Mouse (Mus musculus) heart, adult 11 months (tissue): ENCODE measurements around the gene Pde4dip.

Experiments used
- DNase-seq: peaks from one replicate; pipeline ENCODE4 v3.0.0; 2022

Pde4dip gene

GRCm38 (mm10) chr3:97900516-97901490 lies 12.3 kb upstream of the Pde4dip start, which contains the start of gene Sec22b:
Gene Sec22b (plus strand): TSS chr3:97901190.
- peak; percentile 99 for DNase-seq

GRCm38 (mm10) chr3:97898381-97898780 lies 9.9 kb upstream of the Pde4dip start:
- DNase-seq = no peak

GRCm38 (mm10) chr3:97894695-97895094 lies 6.2 kb upstream of the Pde4dip start:
- DNase-seq = no peak

- no peak for DNase-seq
Measured at GRCm38 (mm10) chr3:97890205-97890604, 1.7 kb upstream of the Pde4dip start.

DNA sequence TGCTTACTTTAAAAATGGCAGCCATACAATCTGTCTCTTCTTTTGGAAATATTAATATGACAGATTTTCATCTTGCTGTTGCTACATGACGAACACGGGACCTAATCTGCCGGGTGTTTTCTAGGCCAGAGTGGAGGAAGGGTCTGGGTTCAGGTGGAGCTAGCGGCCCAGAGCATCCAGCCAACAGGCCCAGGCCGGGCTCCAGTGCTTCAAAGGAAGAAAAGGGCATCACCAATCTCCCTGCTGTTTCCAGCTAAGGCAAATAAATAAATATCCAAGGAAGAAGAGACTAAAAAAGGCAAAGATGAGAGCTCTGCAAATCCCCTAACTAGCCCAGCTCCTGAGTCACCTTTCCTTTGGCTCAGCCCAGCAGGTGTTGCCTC lies 731 bp downstream of the Pde4dip start:
- no peak for DNase-seq

DNA sequence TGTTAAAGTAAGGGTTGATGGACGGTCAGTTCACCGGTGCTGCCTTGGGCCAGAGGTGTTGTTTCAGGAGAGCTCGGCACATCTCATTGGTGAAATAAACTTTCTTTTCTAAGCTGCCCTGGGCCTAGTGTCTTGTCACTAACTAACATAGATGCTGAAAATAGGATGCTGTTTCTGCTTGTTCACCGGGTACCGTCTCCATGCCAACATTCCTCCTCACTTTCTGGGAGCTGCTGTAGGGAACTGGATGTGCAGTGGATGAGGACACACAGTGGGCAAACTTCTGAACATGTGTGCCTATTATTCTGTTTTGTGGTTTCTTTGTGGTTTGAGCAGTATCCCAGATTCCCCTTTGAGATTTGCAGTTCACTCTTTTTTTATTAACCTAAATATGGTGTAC lies 6.9 kb downstream of the Pde4dip start:
- DNase-seq = peak; percentile 66

DNA sequence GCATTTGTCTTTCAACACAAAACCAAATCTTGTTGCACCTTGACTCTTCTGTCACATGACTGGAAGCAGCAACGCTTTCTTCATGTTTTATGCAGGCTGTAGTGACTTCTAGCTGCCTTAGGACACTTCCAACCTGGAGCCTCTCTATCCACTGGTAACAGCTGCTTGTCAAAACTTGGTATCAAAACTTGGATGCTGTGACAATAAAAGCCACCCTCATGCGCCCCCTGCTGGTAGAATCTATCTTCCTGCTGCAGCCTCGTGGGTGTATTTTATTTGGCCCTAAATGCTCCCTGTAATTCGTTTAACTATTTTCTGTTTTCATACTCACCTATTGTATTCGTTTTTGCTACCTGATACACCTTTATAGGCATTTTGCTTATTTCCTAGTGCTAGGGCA lies 9.3 kb downstream of the Pde4dip start:
- DNase-seq = peak; percentile 92

GRCm38 (mm10) chr3:97876259-97876658 lies 12.2 kb downstream of the Pde4dip start:
- DNase-seq = no peak

GRCm38 (mm10) chr3:97874777-97875176 lies 13.7 kb downstream of the Pde4dip start:
- DNase-seq = peak; percentile 53

DNA sequence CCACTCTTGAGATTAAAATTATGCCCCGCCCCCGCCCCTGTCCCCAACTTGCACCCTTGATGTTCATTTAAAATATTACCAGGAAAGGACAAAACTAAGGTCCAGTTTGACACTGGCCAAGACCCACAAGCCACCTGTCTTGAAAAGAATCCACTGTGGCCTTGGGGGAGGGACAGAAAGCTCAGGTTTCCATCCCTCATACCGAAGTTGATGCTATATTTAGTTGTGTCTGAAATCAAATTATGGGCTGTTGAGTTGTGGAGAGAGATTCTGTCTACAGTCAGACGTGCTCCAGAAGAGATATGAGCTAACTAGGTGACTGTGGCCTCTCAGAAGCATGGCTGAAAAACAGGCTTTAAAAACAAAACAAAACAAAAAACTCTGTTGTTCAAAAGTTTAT lies 18.8 kb downstream of the Pde4dip start:
- peak; percentile 93 for DNase-seq

DNA sequence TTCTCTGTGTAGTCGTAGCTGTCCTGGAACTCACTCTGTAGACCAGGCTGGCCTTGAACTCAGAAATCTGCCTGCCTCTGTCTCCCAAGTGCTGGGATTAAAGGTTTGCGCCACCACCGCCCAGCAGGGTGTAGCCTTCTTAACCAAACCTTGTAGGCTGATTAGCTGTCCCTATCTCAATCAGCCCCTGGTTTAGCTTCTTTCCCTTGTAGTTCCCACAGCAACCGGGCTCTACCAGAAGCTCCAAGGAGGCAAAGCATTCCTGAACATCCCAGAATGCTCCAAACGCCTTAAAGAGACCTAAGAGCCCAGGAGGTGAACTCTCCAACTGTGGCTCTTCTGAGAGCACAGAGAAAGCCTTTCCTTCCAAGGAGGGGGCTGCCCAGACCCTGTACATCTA lies 19.8 kb downstream of the Pde4dip start:
- peak; percentile 86 for DNase-seq

GRCm38 (mm10) chr3:97868024-97868689 lies 20.4 kb downstream of the Pde4dip start:
- peak; percentile 97 for DNase-seq

DNA sequence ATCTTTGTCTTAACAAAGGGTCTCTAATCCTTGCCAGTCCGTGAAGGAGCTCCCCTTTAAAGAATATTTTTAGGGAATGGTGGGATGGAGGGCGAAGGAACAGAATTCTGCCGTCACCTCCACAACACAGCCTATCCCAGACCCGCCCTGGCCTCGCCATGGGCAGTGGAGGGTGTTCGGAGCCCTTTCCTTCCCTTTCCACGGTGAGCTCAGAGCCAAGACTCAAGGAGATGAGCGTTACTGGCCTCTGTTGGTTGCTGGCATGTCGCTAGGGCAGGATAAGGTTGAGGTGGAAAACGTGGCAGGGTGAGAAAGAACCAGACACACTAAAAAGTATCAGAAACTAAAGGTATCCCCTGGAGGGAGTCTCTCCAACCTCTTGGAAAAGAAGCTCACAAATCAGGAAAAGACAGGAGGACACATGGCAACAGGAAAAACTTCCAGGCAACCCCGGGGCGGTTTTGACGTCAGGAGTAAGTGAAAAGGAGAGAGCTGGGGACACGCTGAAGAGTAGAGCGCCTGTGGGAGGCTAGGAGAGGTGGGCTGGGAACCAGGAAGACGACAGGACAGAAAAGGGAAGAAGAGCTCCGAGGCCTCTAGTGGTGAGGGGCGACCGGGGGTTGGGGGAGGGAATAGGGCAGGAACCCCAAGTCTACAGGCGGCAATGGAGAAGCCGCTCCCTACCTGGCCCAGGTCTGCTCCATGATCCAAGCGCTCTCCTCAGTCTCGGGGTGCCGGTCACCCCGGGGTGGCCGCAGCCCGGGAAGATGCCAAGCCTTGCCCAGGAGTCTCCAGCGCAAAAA lies 21.1 kb downstream of the Pde4dip start:
- peak; percentile 87 for DNase-seq

GRCm38 (mm10) chr3:97866696-97867095 lies 21.8 kb downstream of the Pde4dip start:
- no peak for DNase-seq

DNA sequence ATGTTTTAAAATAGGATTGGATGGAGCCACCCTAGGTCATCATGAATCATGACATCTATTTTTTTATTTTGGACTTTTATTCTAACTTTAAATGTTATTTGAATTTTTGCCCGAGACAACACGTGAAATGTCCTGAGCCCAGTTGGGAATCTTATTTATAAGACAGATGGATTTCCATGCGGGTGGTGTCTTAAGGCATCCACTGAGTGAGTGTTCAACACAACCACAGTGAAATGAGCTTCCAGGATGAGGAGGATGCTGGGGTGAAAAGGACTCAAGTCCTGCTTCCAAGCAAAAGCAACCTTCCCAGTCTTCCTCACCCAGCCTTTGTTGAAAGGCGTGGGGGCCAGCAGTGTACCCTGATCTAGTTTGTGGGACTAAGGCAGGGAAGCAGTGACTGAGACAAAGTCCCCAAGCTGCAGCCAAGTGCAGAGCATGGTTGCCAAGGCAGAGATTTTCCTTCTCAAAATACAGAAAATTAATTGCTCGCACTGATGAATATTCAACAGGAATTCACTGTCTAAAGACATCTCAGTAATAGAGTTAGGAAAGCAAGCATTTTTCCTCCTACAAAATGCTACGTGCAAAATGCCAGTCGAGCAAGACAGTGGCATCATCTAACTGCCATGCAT lies 27.6 kb downstream of the Pde4dip start:
- DNase-seq = peak; percentile 42

DNA sequence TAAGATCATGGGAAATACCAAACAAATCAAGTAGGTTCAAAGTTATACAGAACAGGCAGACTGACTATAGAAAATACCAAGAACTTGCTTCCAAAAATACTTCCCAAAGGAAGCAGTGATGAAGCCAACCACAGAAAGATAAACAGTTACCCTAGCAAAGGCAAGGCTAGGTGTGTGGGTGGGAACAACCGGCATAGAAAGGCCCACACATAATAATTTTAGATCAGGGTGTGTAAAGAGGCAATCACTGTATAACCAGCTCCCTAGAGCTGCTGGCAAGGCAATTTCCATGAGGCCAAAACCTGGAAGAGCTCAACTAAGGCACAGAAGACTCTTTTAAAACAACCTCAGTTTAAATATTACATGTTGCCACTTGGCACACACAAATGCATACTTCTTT lies 29.1 kb downstream of the Pde4dip start:
- peak; percentile 10 for DNase-seq

DNA sequence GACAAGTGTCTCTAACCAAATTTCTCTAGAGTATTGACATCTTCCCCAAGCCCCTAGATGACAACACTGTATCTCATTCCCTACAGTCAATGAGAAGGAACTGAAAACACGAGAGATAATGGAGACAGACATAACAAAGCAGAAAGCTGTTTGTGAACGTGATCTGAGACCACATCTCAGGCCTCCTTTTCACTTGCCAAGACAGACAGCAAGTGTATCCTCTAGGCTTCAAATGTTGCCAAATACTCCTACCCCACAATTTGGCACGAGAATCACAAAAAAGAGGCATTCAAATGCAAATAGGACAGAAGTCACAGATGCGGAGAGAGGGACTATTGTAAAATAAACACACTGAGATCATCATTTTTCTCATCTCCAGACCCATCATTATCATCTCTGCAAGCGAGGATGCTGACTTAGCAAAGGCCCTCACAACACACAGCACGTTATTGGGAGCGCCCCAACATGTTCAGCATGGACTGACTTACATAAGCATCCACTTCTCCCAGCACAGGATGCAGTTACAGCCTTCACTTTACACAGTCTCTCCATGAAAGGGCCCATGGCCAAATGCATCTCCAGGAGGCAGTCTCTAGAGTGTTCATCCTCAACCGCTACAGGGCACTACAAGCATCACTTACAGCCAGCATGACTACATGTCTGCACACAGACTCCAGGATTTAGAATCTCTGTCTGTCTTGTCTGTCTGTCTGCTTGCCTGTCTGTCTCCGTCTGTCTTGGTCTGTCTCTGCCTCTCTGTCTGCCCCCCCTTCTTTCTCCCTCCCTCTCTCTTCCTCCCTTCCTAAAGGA lies 33.7 kb downstream of the Pde4dip start:
- peak; percentile 50 for DNase-seq

DNA sequence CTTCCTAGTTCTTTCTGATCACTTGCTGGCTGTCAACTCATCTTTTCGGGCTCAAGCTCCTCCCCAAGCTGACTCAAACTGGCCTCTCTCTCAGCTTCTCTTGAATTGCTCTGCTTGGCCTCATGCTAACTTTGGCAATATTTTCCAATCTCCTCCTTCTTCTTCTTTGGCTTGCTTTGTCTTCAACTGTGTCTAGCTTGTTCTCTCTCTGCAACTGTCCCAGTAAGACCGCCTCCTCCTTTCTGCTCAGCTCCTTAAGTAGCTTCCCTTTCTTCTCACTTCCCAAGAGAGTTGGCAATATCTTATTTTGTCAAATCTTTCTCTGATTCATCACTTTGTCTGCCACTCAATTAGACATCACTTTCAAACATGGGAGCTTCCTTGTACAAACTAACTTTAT lies 36.7 kb downstream of the Pde4dip start:
- peak; percentile 44 for DNase-seq

DNA sequence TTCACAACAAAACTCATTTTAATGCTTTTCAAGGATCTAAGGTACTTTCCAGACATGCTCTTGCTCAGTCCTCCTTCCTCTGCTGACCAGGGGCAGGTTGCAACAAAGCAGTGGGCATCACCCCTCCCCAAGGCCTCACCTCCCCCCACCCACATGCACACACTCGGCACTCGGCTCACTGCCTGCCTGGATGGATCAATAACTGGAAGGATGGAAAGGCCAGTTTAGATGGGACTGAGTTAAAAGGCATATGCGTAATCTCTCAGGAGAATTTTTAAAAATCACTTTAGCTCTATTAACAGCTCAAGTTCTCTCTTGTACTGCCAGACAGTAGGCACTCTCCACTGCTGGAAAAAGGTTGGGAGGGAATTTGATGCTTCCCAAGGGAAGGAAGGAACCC lies 40.9 kb downstream of the Pde4dip start:
- peak; percentile 59 for DNase-seq

DNA sequence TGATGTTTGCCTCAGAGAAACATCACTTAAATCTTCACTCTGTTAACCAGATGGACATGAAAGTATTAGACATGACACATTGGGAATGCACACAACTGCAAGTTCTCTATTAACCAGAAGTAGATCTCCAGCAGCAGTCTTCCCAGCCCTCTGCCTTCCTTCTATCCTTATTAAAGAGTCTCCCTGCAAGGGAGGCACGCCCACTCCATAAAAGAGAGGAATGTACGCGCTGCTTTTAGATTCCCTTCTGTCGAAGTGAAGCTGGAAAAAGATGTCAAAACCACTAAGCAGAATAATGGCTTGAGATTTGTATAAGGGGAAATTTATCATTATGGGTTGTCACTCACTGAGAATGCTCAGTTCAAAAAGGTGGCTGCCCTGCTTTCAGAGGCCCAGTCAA lies 42.1 kb downstream of the Pde4dip start:
- peak; percentile 14 for DNase-seq

DNA sequence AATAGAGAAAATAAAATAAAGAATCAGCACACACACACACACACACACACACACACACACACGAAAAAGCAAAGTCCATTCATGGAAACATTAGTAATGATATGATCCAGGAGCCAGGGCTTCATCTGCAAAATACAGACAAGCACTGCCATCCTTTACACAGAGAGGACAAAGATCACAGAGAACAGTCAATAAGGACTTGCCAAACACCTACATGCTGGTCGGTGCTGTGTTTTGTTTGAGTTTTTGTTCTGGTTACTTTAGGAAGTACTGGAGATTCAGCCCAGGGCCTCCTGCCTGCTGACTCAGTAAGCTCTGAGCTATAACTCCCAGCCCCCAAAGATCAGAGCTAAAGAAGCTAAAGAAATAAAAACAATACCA lies 43.7 kb downstream of the Pde4dip start:
- DNase-seq = no peak
